12 mouse cellular contexts compared by ENCODE assay signal in genomic region chrX:21567530-21567929, GRCm38 (mm10).
DNase-seq lines count a peak whose midpoint lies in the region; ATAC-seq and TF ChIP-seq lines count a peak whose summit lies in the region.
"Had no signal": no experiment of that assay in that cellular context is flagged by ENCODE, and none has a peak within 500 bp of the region (broad histone marks: within the 10 kb centered on the region; RNA-seq: fewer than 3 reads in every experiment).

No protein-coding gene starts in this region.

- DNase-seq in heart, adult 11 months, result peak; percentile 96
- no peak for DNase-seq in heart, postnatal 4 days
- peak; percentile 83 for DNase-seq in 3T3-L1 (ENCODE audit: low read depth, low spot score)
- DNase-seq in lung, postnatal 0 days (ENCODE audit: low spot score), result peak; percentile 61
- no peak for DNase-seq in layer of hippocampus, postnatal 25 days (ENCODE audit: extremely low spot score in 1 of 2, low spot score in 1 of 2)
- no peak for DNase-seq in adrenal gland, postnatal 14 days
- DNase-seq in cerebellum, postnatal 25 days, result no peak
- DNase-seq: cerebellum, postnatal 36 days; spleen, adult 18-20 months had no signal

- TF ChIP-seq CTCF in embryonic fibroblast, embryonic 13.5 days (IDR thresholded peaks at IDR 0.05; ENCODE audit: borderline replicate concordance, insufficient read depth, low read length), result no peak
- TF ChIP-seq CTCF in lung, postnatal 0 days (IDR thresholded peaks at IDR 0.05), result no peak

- no peak overlapping the region for H3K4me2 ChIP-seq in lung, postnatal 0 days (replicated peaks; ENCODE audit: low read depth, low read length)

- H3K4me1 ChIP-seq in embryonic fibroblast, embryonic 13.5 days (ENCODE audit: control insufficient read depth, insufficient read depth, low read length), result peaks cover 3% of the 10 kb centered on the region; the same call in 1 of the 2 replicates
- H3K4me1 ChIP-seq in lung, postnatal 0 days (ENCODE audit: insufficient read depth, low read depth, low read length), result no peaks in the 10 kb centered on the region

- TF ChIP-seq EP300 in lung, postnatal 0 days (IDR thresholded peaks at IDR 0.05), result no peak

- 31% methylated on average over 1 of the region's 1 CpGs for WGBS in lung, postnatal 0 days

- no peak for TF ChIP-seq POLR2A in embryonic fibroblast, embryonic 13.5 days (IDR thresholded peaks at IDR 0.05; ENCODE audit: low read depth, low read length)

- H3K9me3 ChIP-seq in lung, postnatal 0 days (ENCODE audit: low read length), result no peaks in the 10 kb centered on the region

- no peak overlapping the region for H3K9ac ChIP-seq in lung, postnatal 0 days (replicated peaks; ENCODE audit: low read depth)

- peak overlapping the region; percentile 83 for H3K27ac ChIP-seq in embryonic fibroblast, embryonic 13.5 days (ENCODE audit: insufficient read depth, low read length)
- H3K27ac ChIP-seq in lung, postnatal 0 days (ENCODE audit: low read length), result no peak overlapping the region
- H3K27ac ChIP-seq: left cerebral cortex, adult 2 months had no signal

- ATAC-seq in lung, postnatal 0 days, result peak; percentile 81
- ATAC-seq: intestine, embryonic 16.5 days had no signal

- no peaks in the 10 kb centered on the region for H3K27me3 ChIP-seq in lung, postnatal 0 days (replicated peaks; ENCODE audit: insufficient read depth, low read length)

- no peak overlapping the region for H3K4me3 ChIP-seq in embryonic fibroblast, embryonic 13.5 days (ENCODE audit: insufficient read depth, low read length)
- no peak overlapping the region for H3K4me3 ChIP-seq in lung, postnatal 0 days (ENCODE audit: low read depth, low read length)
- H3K4me3 ChIP-seq: left cerebral cortex, adult 2 months had no signal

- no peaks in the 10 kb centered on the region for H3K36me3 ChIP-seq in lung, postnatal 0 days (ENCODE audit: insufficient read depth, low read length)

Comparison
In these comparisons a context has a peak if more than half of its experiments do, and no peak if none do; other contexts are left out.
1. DNase-seq: peak in heart, adult 11 months (single experiment), 3T3-L1 (single experiment) and lung, postnatal 0 days (single experiment); none in heart, postnatal 4 days (single experiment), layer of hippocampus, postnatal 25 days (0 of 2), adrenal gland, postnatal 14 days (single experiment) and cerebellum, postnatal 25 days (0 of 2).